Mouse (Mus musculus): Measurements from ENCODE around the gene Rab14. TPM values are rescaled to one million over a fixed set of nuclear protein-coding genes. Genes with fewer than 3 reads are reported as not detected.

Gene Rab14
- 424 TPM for polyA plus RNA-seq (2014; fragmentation: Illumina TruSeq; extraction: RNeasy Lipid Tissue Mini Kit (QIAGEN cat#74804); ENCODE audit: low read depth, low replicate concordance)

DNA sequence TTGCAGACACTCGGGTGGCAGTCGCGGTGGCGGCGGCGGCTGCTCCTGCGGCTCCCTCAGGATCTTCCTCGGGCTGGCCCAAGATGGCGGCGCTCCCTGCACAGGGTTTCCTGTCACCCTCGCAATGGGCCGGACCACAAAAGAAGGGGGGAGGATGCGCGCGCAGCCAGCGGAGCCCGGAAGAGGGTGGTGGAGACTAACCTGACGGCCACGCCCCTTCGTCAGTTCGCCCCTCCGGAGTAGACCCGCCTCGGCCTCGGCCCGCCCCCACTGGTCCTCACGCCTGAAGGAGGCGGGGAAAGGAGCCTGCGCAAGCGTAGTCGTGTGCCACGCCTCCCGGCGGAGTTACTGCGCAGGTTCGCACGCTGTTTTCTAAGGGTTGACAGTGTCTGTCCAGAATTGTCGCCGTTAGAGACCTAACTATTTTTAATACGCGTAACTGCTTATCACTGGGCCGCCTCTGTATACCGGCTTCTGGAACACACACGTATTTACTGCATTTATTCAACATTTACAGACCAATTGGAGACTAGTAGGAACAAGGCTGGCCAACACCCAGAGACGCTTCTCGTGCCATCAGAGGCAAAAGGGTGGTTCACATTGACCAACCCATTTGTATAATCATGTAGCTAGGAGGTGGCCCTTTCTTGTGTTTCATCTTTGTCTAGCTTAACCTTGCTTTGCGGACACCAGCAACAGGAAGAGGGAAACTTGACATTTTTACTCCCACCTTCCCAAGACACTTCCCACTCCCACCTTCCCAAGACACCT is at the start of gene Rab14:
Rab14 (minus strand) TSS at position 223 of the 771 bp plus-strand sequence.

Other genes starting within 250 kb of the Rab14 start
- gene Traf1, start 239.3 kb downstream of the Rab14 start, polyA plus RNA-seq (2014; fragmentation: Illumina TruSeq; extraction: RNeasy Lipid Tissue Mini Kit (QIAGEN cat#74804); ENCODE audit: low read depth, low replicate concordance), result 9.8 TPM
- gene Hc, start 139.7 kb downstream of the Rab14 start, polyA plus RNA-seq (2014; fragmentation: Illumina TruSeq; extraction: RNeasy Lipid Tissue Mini Kit (QIAGEN cat#74804); ENCODE audit: low read depth, low replicate concordance), result 1.7 TPM
- gene AI182371, start 99.6 kb downstream of the Rab14 start, polyA plus RNA-seq (2014; fragmentation: Illumina TruSeq; extraction: RNeasy Lipid Tissue Mini Kit (QIAGEN cat#74804); ENCODE audit: low read depth, low replicate concordance), result 2.6 TPM
- gene Cntrl, start 91.6 kb downstream of the Rab14 start, polyA plus RNA-seq (2014; fragmentation: Illumina TruSeq; extraction: RNeasy Lipid Tissue Mini Kit (QIAGEN cat#74804); ENCODE audit: low read depth, low replicate concordance), result 91.4 TPM
- 21.2 TPM for gene Gsn, start 55.3 kb upstream of the Rab14 start, polyA plus RNA-seq (2014; fragmentation: Illumina TruSeq; extraction: RNeasy Lipid Tissue Mini Kit (QIAGEN cat#74804); ENCODE audit: low read depth, low replicate concordance)
- gene Stom, start 135.9 kb upstream of the Rab14 start, polyA plus RNA-seq (2014; fragmentation: Illumina TruSeq; extraction: RNeasy Lipid Tissue Mini Kit (QIAGEN cat#74804); ENCODE audit: low read depth, low replicate concordance), result 123 TPM
- gene 4930568D16Rik, start 166.6 kb upstream of the Rab14 start, polyA plus RNA-seq (2014; fragmentation: Illumina TruSeq; extraction: RNeasy Lipid Tissue Mini Kit (QIAGEN cat#74804); ENCODE audit: low read depth, low replicate concordance), result not detected
- gene 4930402F06Rik, start 196.1 kb upstream of the Rab14 start, polyA plus RNA-seq (2014; fragmentation: Illumina TruSeq; extraction: RNeasy Lipid Tissue Mini Kit (QIAGEN cat#74804); ENCODE audit: low read depth, low replicate concordance), result not detected